Mouse (Mus musculus) cerebellum, postnatal 14 days (tissue): Measurements from ENCODE around the gene Rpl9.

Experiments
- DNase-seq, 2 experiments: peaks; one replicate each; pipeline ENCODE4 v3.0.0; 2021; ENCODE audit warnings: mixed read lengths in 2 of 2

Gene Rpl9

DNA sequence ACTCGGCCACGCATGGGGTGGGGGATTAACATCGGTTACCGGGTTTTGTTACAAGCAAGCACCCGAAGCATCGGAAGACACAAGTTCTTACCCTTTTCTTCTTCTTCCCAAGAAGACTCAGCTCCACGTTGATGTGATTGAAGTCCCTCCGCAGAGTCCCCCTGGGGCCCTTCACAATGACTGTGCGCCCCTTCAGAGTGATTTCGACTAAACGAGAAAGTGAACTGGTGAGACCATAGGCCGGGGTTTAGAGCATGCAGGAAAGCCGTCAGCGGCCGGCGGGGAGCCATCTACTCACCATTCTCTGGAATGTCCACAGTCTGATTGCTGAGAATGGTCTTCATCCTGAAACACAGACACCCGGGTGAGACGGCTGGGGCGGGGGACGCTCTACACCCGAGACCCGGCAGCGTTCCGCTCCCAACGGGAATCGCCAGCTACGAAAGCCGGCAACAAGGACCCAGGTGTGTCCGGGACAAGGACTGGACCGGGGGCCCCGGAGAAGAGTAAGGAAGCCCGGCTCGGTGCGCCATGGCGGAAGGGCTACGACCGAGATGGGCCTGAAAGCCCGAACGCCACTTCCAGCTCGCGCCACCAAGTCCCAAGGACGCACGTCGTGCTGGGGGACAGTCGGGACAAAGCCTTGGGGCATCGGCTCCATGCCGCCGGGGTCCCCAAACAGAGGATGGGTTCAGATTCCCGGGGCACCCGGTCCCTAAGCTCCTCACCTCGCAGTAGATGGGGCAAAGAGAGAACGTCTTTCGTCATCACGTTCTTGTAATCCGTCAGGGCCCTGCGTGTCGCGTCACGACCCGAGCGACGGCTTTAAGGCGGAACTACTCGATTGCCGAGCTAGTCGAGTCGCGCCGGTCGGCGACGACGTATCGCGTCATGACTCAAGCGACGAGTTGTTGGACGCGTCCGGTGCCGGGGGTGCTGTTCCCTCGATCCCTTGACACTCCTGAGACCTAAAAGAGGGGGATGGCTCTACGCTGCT is at the start of gene Rpl9, which contains the start of gene Lias:
TSS of gene Rpl9 (minus strand) at position 797 of the 997 bp plus-strand sequence.
TSS of gene Lias (plus strand) at position 850 of the 997 bp plus-strand sequence.
- DNase-seq = peak; percentile 99 to 100

- DNase-seq = no peak
Observed at GRCm38 (mm10) chr5:65438041-65438440, 46.8 kb upstream of the Rpl9 start.

DNA sequence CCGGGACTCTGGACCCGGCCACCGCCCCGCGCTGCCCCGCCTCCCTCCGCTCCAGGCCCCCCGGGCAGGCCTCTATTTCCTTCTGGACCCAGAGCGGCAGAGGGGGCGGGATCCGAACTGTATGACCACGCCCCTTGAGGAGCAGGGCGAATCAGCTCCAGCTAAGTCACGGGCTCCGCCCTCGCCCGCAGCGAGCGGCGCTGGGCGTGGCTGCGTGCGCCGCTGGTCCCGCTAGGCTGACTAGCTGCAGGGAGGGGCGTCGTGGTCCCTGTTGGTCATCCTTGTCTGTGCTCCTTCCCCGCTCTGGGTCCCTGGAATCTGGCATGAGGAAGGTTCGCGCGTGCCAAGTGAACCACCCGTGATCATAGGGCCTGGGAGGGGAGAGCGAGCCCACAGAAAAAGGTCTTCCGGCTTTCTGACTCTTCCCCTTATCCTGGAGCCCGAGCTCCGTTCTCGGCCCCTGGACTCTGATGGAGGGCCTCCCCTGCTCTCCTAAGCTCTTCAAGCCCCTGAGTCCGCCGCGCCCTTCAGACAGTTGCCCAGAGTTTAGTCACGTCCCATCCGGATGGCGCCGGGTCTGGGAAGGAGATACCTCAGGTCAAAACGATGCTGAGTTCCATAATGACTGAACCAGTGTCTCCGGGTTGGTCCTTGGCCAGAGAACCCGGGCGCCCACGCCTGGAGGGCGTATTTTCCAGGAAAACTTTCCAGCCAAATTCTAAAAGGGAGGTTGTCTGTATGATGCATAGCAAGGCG is 44.7 kb upstream of the Rpl9 start, which contains the start of gene Ugdh:
TSS of gene Ugdh (minus strand) at position 144 of the 756 bp plus-strand sequence.
- DNase-seq = peak; percentile 95 to 98

DNA sequence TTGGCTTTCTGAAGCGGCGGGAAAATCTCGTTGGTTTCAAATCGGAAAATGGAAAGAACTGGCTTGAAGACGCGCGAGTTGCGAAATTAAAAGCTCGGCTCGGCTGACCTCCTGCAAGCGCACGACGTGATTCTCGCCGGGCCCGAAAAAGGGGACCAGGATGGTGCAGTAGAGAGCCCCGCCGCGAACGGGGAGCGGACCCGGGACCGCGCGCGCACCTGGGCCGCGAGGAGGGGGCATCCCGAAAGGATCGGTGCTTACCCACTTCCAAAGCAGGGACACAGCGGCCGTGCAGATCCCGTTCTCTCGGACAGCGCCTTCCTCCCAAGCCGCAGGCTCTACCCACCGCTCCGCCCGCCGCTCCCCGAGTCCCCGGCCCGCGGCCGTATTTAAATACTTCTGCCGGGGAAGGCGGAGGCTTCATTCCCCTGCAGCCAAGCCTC is 44.1 kb upstream of the Rpl9 start:
- no peak for DNase-seq

DNA sequence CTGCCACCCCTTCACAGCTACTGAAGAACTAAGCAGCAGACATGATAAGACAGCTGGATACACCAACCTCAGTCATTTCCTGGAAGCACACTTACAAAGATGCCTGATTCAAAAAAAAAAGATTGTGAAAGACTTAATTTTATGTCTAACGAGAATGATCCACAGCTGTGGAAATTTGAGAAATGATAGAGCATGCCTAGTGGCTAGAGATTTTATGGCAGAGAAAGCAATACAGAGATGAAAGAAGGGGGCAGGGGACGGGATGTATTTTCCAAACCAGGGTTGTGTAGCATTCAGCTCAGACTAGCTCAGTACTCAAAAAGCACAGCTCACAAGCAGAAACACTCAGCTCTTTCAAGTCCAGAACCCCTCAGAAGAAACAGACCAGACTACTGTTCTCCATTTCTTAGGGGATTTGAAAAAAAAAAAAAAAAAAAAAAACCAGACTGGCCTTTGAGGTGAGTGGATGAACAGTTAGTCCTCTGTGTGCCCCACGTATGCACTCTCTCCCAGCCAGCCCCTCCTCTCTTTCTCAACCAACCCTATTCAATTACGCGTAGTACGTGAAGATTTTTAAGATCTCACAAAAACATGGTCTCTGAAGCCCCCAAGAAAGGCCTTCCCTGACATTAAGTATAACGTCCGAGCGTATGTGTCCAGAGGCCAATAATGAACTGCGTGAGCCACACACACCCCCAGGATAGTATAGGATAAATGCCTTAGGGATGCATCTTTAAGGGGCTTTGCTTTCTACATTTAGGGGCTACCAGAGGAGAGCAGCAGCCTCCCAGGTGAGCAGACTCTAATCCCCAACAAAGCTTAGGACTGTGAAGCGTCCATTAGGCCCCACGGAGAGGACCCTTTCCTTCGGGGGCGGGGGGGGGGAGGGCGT is 43.5 kb upstream of the Rpl9 start:
- peak; percentile 11 to 23 for DNase-seq

DNA sequence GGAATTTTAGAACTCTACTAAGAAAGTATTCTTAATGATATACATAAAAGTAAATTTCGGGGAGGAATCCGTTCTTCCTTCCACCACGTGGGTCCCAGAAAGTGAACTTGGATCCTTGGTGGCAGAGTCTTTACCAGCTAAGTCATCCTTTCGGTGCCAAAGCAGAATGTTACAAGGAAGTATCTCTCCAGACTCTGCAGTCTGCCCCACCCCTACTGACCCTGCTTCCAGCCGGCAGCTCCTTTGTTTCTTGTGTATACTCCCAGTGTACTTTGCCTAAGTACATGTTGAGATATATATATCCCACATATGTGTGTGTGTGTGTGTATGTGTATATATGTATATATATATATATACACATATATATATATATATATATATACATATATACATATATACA is 38.2 kb upstream of the Rpl9 start:
- DNase-seq = no peak

- no peak for DNase-seq
Observed at GRCm38 (mm10) chr5:65428321-65428720, 37.1 kb upstream of the Rpl9 start.

GRCm38 (mm10) chr5:65425251-65425650 is 34.0 kb upstream of the Rpl9 start:
- DNase-seq = no peak

GRCm38 (mm10) chr5:65424215-65424614 is 33.0 kb upstream of the Rpl9 start:
- DNase-seq = no peak

DNA sequence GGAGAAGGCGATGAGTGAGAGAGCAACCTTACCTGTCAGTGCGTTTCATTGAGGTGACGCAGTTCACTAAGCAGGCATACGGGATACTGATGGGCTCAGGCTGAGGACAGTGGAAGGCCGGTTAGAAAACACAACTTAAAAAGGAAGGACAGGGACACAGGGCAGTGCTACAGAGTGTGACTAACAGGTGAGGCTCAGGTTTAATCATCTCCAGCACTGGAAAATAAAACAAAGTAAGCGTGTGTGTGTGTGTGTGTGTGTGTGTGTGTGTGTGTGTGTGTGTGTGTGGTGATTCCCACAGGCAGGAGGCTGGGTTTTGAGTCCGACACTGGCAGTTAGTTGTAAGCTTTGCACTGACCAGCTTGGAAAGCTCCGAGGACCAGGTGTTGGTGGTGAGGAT is 31.6 kb upstream of the Rpl9 start:
- DNase-seq = no peak

GRCm38 (mm10) chr5:65420822-65421221 is 29.6 kb upstream of the Rpl9 start:
- DNase-seq = no peak

DNA sequence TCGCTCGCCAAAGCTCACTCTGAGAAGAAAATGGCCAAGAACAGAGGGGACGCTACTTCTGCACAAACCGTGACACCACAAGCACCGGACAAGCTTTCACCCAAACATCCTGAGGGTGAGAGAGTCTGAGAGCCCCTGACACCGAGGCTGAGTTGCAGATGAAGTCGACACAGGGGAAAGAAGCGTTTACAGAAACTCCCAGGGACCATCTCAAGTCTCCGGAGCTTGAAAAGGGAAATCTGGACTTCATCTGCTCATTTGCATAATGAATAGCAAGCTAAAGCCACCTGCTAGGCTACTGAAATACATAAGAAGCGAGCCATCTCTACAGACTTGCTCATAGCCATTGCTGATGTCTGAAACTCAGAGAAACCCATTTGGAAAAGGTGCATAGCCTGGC is 27.9 kb upstream of the Rpl9 start:
- no peak for DNase-seq

GRCm38 (mm10) chr5:65415653-65416458 is 24.6 kb upstream of the Rpl9 start:
- peak; percentile 16 to 17 for DNase-seq

DNA sequence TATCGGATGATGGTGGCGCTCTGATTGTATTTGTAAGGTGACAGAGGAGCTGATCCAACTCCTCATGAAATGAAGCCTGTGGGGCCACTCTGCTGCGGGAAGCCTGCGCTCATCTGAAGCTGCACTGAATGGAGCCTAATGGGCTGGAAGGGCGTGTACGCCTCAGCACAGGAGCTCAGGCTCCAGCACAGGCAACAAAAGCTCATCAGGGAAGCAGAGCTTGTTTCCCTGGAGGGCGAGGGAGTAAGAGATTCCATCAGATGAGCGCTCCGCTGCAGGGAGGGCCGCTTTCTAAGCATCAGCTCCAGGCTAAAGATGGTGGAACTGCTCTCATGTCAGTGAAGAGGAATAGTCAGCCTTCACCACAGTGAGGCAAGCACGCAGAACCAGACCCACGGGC is 16.7 kb upstream of the Rpl9 start:
- no peak for DNase-seq

DNA sequence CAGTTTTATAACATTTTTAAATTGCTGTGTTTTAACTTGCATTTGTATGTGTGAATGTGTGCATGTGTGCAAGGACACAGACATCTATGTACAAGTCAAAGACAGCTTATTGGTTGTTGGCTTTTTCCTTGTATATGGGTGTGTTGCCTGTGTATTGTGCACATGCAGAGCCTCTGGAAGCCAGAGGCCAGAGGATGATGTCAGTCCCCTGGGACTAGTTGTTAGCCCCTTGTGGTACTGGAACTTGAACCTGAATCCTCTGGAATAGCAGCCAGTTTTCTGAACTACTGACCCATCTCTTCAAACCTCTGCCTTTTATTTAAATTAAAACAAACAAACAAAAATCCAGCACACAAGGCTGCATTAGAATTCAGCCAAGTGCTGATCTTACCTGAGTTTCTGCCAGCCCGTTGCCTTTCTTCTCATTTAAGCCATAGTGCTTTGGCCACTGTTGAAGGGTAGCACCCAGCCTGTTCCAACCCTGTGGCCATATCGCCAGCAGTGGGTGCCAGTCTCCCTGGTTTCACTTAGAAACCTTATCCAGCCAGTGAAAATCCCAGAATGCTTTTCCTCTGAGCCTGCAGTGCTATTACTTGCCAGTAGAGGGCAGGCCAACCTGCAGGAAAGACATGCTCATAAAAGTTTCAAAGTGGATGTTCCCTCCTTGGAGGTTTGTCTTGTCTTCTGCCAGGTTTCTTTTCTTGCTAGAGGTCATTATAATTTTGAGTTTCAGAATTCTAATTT is 10.2 kb upstream of the Rpl9 start:
- DNase-seq = peak; percentile 89

DNA sequence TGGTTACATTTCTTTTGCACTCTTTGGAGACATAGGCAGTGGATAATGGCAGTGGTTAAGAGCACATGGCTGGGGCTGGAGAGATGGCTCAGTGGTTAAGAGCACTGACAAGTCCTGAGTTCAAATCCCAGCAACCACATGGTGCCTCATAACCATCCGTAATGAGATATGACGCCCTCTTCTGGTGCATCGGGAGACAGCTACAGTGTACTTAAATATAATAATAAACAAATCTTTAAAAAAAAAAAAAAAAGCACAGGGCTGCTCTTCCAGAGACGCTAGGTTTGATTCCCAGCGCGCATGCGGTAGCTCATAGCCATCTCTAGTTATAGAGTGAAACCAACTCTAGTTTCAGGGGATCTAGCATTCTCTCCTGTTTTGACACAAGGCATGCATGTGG is 3.2 kb upstream of the Rpl9 start:
- no peak for DNase-seq

GRCm38 (mm10) chr5:65391753-65392152 is 509 bp upstream of the Rpl9 start:
- peak in 1 of 2 experiments; percentile 15 for DNase-seq

DNA sequence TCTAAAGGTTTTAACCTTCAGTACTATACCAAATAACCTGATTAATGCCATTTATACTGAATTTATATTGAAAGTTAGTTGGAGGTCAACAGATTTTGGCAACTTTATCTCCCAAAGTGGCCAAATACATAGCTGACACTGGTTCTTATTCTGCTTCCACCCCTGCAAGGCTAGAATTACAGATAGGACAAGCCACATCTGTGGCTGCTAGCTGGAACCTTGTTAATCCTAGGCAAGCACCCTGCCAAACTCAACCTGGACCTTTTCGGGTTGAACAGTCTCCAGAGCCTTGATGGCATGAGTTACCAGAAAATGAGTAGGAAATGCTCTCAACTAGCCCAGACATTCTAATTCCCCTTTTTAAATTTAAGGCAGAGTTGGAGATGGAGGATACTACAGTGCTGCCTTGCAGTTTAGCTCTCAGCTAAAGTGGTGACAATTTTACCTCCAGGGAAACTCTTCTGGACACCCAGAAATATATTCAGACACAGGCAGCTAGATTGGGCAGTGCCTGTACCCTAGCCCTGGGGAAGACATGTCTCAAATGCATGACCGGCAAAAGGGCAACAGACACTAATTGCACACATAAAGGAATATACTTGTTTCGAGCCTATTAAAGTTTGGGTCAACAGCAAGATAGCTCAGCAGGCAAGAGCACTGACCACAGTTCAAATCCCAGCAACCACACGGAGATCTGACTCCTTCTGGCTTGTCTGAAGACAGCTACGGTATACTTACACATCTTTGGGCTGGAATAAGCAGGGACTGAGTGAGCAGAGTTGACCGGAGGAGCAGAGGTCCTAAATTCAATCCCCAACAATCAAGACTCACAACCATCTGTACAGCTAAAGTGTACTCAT is 4.0 kb downstream of the Rpl9 start:
- no peak for DNase-seq

DNA sequence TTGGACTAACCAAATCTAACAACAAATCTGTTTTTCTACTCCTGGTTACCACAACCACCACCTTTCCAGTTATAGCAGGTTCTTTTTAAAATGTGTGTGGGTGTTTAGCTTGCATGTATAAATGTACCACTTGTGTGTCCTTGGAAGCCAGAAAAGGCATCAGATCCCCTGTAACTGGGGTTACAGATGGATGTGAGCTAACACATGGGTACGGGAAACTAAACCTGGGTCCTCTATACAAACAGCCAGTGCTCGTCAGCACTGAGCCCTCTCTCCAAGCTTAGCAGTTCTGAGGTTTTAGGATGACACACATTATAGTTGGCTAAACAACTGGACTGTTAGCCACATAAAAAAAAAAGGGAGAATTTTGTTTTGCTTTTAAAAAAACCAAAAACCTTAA is 5.5 kb downstream of the Rpl9 start:
- no peak for DNase-seq

DNA sequence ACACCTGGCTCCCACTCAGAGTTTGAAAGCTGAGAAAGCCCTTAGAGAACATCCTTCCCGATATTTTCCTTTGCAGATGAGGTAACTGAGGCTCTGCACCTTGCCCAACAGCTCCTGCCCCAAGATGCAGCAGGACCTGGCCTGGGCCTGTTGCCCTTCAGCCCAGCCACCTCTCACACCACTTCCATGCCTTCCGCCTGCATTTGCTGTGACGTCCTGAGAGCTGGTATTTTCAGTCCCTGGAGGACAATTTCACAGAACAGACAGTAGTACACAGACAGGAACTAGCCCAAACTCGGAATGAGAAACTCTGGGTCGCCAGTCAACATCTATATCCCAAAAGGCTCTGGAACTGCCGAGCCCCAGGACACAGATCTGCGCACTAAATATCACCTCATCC is 16.5 kb downstream of the Rpl9 start:
- DNase-seq = no peak
